Mouse (Mus musculus) embryonic fibroblast, embryonic 13.5 days (primary cell): ENCODE measurements at regions not wholly inside any gene's neighbourhood (a gene's known extent, or its start where the extent isn't known, plus 50 kb on each side); places are given as distances from the start of the nearest gene placed in this dataset.

Experiments
- CTCF ChIP-seq: IDR thresholded peaks from 2 replicates; pipeline ENCODE4 v1.5.1; 2011; ENCODE audit warnings: mild to moderate bottlenecking, control low read depth, low read length, moderate library complexity, borderline replicate concordance; ENCODE audit not compliant: insufficient read depth
- POLR2A ChIP-seq: IDR thresholded peaks from 2 replicates; pipeline ENCODE4 v1.6.1; 2011; ENCODE audit warnings: low read depth, mild to moderate bottlenecking, control low read depth, low read length, moderate library complexity

DNA sequence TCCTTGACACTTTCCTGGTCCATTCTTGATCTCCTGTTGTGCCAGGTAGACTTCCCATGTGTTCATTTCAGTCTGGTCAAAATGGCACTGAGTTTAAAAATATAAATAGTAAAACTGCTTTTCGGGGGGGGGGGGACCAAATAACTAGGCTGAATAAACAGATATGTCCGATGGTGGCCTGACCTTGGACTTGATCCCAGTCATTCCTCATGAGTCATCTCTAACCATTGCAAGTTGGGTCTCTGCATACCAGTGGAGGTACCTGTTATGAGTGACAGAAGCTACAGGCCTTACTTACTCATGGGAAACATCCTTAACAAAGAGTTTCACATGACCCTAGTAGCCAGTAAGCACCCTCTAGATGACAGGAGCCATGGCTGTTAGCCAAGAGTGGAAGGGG lies 76.2 kb upstream of the Ncam1 start:
- TF ChIP-seq CTCF (no peak), POLR2A (no peak)
